Mouse (Mus musculus): ENCODE results near the gene Tfrc. TPM values are rescaled to one million over a fixed set of nuclear protein-coding genes. Genes with fewer than 3 reads are reported as not detected.
A peak's percentile ranks its signal among the peaks of the same experiment; 100 is the strongest.
"Not testable (repeated sequence)": the region's sequence is repeated elsewhere in the genome, so short reads cannot be mapped to it uniquely, and the experiment has no call there.

Gene Tfrc
- polyA plus RNA-seq, 1 experiment, result 27.0 TPM

DNA sequence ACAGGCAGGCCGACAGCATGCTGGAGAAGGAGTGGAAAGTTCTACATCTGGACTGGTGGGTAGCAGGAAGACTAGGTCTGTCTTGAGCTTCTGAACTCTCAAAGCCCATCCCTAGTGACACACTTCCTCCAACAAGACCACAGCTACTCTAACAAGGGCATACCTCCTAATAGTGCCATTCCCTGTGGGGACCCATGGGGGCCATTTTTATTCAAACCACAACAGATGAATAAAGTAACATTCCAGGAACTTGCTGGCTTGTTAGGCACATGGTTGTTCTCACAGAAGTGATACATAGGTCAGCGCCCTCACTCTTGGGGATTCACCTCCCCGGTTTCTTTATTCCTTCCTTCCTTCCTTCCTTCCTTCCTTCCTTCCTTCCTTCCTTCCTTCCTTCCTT lies 27.6 kb downstream of the Tfrc start:
- no peak overlapping the region for H3K4me3 ChIP-seq (ENCODE audit: insufficient read depth, low read depth, low read length)
- no peak overlapping the region for H3K27ac ChIP-seq (replicated peaks; ENCODE audit: low read depth, low read length)
- no peaks in the 10 kb centered on the region for H3K4me1 ChIP-seq (ENCODE audit: control insufficient read depth, insufficient read depth, insufficient read length, low read length)

DNA sequence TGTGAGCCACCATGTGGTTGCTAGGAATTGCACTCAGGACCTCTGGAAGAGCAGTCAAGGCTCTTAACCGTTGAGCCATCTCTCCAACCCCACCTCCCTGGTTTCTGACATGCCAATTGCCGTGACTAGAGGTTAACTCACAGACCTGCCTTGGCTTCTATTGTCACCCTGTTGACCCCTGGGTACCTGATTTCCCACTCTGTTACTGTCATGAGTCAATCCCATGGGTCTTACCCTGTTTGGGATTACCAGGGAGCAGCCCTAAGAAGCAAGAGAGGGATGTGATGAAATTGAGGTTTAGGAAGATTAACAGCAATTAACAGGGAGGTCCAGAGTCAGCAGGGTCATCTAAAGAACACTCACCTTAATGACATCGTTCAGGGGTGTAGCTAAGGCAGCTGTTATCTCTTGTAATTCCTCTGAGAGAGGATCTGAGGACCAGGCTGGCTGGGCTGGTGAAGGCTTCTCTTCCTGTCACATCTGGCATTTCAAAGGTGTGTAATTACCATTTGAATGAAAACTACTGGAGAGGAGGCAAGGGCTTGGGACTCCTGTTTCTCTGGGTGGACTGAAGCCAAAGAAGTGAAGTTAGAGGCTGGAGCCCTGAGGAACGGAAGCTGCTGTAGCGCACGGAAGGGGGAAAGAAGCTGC lies 28.3 kb downstream of the Tfrc start:
- H3K4me1 ChIP-seq (ENCODE audit: control insufficient read depth, insufficient read depth, insufficient read length, low read length), result no peaks in the 10 kb centered on the region
- H3K4me3 ChIP-seq (ENCODE audit: insufficient read depth, low read depth, low read length), result no peak overlapping the region
- no peak overlapping the region for H3K27ac ChIP-seq (replicated peaks; ENCODE audit: low read depth, low read length)

DNA sequence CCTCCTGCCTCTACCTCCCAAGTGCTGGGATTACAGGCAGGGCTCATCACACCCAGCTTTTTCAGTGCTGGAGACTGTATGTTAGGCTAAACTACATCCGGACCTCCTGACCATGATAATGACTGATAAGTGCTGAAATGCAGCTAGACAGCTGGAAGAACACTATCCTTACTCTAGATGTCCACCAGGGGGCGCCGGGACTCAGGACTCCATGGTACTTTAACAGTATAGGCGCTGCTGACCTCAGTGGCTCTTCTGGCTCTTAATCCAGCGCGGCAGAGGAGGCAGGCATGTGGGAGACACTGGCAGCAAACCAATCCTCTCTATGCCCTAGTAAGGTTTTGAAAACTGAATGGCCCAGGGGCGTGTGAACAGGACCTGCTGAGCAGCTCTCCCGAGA lies 29.8 kb downstream of the Tfrc start:
- H3K27ac ChIP-seq (replicated peaks; ENCODE audit: low read depth, low read length), result no peak overlapping the region

DNA sequence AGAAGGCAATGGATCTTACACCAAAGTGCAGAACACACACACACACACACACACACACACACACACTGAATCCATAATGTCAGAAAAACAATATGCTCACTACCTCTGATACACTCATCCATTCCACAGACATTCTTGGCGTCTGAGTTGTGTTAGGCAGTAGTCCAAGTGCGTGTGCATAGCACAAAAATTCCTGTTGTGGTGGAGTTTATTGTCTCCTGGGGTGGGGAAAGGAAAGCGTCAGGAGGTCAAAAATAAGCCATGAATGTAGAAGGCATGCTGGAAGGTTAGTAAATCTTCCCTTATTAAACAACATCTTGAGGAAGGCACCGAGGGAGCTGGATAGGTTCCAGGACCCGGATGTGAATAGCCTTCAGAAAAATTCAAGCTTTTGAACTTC lies 31.4 kb downstream of the Tfrc start:
- Histone ChIP-seq H3K27ac (replicated peaks; ENCODE audit: low read depth, low read length) (no peak overlapping the region), H3K4me1 (ENCODE audit: control insufficient read depth, insufficient read depth, insufficient read length, low read length) (peaks cover 4% of the 10 kb centered on the region), H3K4me3 (ENCODE audit: insufficient read depth, low read depth, low read length) (no peak overlapping the region)

More for the DNA sequence above, 29.8 kb downstream of the Tfrc start:
- Histone ChIP-seq H3K4me3 (ENCODE audit: insufficient read depth, low read depth, low read length) (no peak overlapping the region), H3K4me1 (ENCODE audit: control insufficient read depth, insufficient read depth, insufficient read length, low read length) (no peaks in the 10 kb centered on the region)

DNA sequence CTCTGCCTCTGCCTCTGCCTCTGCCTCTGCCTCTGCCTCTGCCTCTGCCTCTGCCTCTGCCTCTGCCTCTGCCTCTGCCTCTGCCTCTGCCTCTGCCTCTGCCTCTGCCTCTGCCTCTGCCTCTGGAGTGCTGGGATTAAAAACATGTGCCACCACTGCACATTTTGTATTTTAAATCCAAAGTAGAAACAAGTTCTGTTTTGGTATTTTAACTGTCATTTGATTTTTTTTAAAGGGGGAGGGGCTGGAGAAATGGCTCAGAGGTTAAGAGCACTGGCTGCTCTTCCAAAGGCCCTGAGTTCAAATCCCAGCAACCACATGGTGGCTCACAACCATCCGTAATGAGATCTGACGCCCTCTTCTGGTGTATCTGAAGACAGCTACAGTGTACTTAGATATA lies 32.0 kb downstream of the Tfrc start:
- H3K27ac ChIP-seq (replicated peaks; ENCODE audit: low read depth, low read length); H3K4me3 ChIP-seq (ENCODE audit: insufficient read depth, low read depth, low read length); H3K4me1 ChIP-seq (ENCODE audit: control insufficient read depth, insufficient read depth, insufficient read length, low read length): not testable (repeated sequence)

DNA sequence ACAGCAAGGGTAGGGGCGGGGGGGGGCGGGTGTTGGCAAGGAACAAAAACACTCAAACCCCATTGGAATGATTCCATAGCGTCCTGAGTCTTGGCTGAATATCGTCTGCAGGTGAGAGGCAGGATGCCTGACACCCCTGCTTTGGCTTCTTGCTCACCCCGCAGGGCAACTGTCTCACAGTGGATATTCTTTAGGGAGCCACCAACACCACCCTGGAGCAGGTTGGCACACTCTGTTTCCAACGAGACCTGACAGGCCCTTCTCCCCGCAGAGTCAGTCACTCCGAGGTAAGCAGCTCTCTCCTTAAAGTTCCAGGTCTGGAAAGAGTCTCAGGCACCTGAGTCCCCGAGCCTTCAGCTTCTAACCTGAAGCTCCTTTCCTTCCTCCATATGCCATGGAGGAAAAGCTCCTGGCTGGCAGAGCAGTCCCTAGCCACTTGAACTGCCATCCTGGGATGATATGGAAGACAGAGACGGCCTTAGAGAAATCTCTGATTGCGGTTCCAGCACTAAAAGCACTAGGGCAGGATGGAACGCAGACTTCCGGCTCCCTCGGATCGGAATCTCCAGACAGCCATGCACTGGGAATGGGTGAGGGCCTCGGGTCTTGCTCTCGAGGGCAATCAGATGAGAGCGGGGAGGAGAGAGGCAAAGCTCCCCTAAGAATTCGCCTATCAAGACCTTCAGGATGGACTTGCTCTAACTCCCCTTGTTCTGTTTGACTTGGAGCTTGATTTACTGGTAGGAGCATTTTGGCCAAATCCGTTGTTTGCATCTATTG lies 32.9 kb downstream of the Tfrc start:
- no peak overlapping the region for H3K27ac ChIP-seq (replicated peaks; ENCODE audit: low read depth, low read length)

DNA sequence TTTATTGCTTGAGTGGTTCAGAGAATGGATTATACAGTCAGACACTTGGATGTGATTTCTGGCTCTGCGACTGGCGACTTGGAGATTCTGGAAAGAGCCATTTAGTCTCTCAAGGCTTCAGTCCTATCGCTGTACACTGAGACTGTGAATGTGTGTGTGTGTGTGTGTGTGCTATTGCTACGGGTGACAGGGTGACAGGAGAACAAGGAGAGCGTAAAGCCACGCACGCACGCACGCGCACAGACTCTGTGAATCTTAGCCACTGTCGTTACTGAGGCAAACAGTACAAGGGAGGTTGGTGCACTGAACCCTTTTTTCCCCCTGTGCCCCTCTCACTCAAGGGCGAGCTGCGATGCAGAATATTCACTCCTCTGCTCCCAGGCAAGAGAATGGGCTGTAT lies 33.6 kb downstream of the Tfrc start:
- H3K4me3 ChIP-seq (ENCODE audit: insufficient read depth, low read depth, low read length), result no peak overlapping the region
- peaks cover 9% of the 10 kb centered on the region for H3K4me1 ChIP-seq (ENCODE audit: control insufficient read depth, insufficient read depth, insufficient read length, low read length)
- no peak overlapping the region for H3K27ac ChIP-seq (replicated peaks; ENCODE audit: low read depth, low read length)

More for the DNA sequence above, 32.9 kb downstream of the Tfrc start:
- H3K4me3 ChIP-seq (ENCODE audit: insufficient read depth, low read depth, low read length), result no peak overlapping the region
- H3K4me1 ChIP-seq (ENCODE audit: control insufficient read depth, insufficient read depth, insufficient read length, low read length), result peaks cover 9% of the 10 kb centered on the region

DNA sequence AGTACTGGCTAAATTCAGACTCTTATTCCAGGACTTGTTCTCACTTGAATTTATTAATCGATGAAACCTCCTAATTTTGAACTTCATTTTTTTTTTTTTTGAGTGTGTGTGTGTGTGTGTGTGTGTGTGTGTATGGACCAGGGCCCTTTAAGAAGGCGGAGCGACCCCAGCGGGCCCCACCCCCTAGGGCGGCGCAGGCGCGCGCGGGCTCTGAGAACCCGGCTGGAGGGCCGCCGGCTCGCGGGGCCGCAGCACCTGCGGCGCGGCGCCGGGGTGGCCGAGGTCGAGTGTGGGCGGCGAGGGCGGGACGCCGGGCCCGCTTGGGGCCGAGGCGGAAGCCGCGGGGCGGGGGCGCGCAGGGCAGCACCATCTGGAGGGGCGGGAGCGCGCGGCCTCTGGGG lies 34.9 kb downstream of the Tfrc start, which contains the start of gene Tnk2:
Gene Tnk2, plus strand, starts transcription at position 214 of the 401 bp plus-strand sequence.
- no peak within 1 kb of the TSS for H3K27ac ChIP-seq (replicated peaks; ENCODE audit: low read depth, low read length)
- peak within 1 kb of the TSS; percentile 70 for H3K4me3 ChIP-seq (ENCODE audit: insufficient read depth, low read depth, low read length)
- peaks cover 9% of the 10 kb centered on the region for H3K4me1 ChIP-seq (ENCODE audit: control insufficient read depth, insufficient read depth, insufficient read length, low read length)

DNA sequence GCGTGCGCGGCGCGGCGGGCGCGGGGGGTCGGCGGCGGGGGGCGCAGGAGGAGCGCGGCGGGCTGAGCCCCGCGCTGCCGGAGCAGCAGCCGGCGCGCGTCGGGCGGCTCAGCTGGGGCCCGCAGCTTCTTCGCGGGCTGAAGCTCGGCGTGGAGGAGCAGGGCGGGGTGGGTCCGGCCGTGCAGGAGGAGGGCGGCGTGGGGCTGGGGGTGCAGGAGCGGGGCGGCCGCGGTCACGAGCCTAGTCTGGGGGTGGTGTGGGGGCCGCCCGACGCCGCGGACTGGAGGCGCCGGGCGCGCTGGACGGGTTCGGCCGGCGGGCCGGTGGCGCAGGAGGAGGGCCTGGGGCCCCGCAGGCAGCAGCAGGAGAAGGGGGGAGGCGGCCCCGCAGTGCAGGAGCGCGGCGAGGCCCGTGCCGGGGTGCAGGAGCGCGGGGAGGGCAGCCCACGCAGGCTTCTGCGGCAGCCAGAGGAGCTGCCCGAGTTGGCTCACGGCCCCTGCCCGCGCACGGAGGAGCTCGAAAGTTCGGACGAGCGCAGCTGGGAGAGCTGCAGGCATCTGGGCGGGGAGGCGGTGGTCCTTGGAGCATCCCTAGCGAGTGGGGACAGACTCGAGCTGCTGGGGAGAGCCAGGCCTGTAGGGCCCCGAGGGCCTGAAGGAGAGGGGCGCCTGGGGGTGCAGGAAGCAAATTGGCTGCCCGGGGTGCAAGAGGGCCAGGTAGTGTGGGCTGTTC lies 35.5 kb downstream of the Tfrc start:
- no peak overlapping the region for H3K27ac ChIP-seq (replicated peaks; ENCODE audit: low read depth, low read length)
- peaks cover 9% of the 10 kb centered on the region for H3K4me1 ChIP-seq (ENCODE audit: control insufficient read depth, insufficient read depth, insufficient read length, low read length)
- peak overlapping the region; percentile 70 for H3K4me3 ChIP-seq (ENCODE audit: insufficient read depth, low read depth, low read length)

DNA sequence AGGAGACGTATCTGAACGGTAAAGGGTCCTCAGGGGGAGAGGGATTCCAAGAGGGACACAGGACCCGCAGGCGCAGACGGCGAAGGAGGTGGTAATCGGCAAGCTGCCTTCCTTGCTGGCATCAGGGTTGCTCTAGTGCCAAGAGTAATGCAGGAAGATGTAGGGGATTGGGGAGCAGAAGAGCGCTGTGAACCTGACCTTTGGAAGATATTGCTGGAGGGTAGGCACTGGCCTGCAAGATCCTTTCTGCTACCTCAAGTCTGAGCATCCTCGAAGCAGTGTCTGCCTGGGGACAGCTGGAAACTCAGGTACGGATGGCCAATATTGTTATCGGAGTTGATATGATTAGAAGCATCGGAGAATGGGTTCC lies 36.1 kb downstream of the Tfrc start:
- Histone ChIP-seq H3K4me3 (ENCODE audit: insufficient read depth, low read depth, low read length) (peak overlapping the region; percentile 70), H3K27ac (replicated peaks; ENCODE audit: low read depth, low read length) (no peak overlapping the region), H3K4me1 (ENCODE audit: control insufficient read depth, insufficient read depth, insufficient read length, low read length) (peaks cover 9% of the 10 kb centered on the region)

DNA sequence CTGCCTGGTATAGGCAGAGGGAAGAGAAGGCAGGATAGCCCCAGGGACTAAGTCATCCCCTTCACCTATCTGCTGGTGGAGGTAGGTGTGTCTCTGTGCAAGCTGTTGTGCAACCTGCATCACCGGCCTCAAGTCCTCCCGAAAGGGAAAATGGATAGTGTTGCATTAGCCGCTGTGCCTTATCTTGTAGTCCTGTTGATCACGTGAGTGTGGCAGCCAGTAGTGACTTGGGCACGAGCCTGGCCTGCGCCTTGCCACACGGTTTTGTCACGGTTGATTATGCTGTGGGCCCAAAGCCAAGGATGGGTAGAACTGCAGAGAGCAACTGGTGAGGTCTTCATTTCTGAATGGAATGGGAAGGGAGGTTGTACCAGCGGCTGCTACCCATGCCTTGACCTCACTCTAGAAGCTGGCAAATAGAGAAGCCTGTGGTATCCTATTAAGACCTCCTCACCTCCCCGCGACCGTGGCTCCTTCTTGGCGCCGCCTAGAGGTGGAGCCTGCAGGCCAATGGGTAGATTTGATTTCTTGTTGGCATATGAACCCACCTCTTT lies 36.7 kb downstream of the Tfrc start:
- peak overlapping the region; percentile 70 for H3K4me3 ChIP-seq (ENCODE audit: insufficient read depth, low read depth, low read length)
- H3K27ac ChIP-seq (replicated peaks; ENCODE audit: low read depth, low read length), result no peak overlapping the region
- H3K4me1 ChIP-seq (ENCODE audit: control insufficient read depth, insufficient read depth, insufficient read length, low read length), result peaks cover 9% of the 10 kb centered on the region

DNA sequence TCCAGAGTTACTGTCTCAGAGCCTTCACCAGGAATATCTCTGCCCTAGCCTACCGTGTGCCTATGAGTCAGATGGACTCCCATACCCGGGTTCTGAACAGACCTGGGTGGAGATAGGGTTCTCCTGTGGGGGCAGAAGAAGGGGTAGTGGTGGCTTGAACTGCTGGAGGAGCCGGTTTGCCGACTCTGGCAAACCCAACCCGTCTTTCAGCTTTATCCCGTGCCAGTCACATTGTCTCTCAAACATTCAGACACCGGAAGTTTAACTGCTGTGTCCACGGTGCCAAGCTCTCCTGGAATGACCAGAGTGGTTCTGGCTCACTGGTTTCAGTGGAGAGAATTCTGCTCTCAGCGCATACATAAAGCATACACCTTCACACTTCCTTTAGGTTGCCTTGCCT lies 37.3 kb downstream of the Tfrc start:
- H3K4me3 ChIP-seq (ENCODE audit: insufficient read depth, low read depth, low read length), result no peak overlapping the region
- H3K4me1 ChIP-seq (ENCODE audit: control insufficient read depth, insufficient read depth, insufficient read length, low read length), result peaks cover 9% of the 10 kb centered on the region
- H3K27ac ChIP-seq (replicated peaks; ENCODE audit: low read depth, low read length), result no peak overlapping the region

DNA sequence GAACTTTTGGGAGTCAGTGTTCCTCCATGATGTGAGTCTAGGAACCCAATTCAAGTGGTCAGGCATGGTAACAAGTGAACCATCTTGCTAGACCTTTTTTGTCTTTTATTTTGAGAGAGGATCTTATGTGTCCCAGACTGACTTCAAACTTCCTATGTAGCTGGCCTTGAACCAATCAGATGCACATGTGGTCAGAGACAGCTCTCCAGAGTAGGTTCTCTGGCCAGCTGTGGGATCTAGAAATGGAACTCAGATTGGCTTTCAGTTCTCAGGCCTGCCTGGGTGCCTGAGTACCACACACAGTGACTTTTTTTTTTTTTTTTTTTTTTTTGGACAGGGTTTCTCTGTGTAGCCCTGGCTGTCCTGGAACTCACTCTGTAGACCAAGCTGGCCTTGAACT lies 39.0 kb downstream of the Tfrc start:
- H3K27ac ChIP-seq (replicated peaks; ENCODE audit: low read depth, low read length), result no peak overlapping the region

DNA sequence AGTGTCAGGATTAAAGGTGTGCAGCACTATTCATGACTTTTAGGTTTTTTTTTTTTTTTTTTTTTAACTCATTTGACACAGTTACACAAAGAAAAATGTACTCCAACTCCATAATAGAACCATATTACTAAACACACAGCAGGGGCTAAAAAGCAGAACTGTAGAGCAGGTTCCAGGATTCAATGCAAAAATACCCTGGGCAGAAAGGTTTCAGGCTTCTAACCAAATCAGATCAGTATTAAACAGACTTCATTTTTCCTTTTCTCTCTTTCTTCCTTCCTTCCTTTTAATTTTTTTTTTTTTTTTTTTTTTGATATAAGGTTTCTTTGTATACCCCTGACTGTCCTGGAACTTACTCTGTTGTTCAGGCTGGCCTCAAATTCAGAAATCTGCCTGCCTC lies 41.7 kb downstream of the Tfrc start:
- H3K4me3 ChIP-seq (ENCODE audit: insufficient read depth, low read depth, low read length), result no peak overlapping the region
- peaks cover 3% of the 10 kb centered on the region for H3K4me1 ChIP-seq (ENCODE audit: control insufficient read depth, insufficient read depth, insufficient read length, low read length)
- no peak overlapping the region for H3K27ac ChIP-seq (replicated peaks; ENCODE audit: low read depth, low read length)

More for the DNA sequence above, 39.0 kb downstream of the Tfrc start:
- H3K4me1 ChIP-seq (ENCODE audit: control insufficient read depth, insufficient read depth, insufficient read length, low read length), result peaks cover 9% of the 10 kb centered on the region
- no peak overlapping the region for H3K4me3 ChIP-seq (ENCODE audit: insufficient read depth, low read depth, low read length)

DNA sequence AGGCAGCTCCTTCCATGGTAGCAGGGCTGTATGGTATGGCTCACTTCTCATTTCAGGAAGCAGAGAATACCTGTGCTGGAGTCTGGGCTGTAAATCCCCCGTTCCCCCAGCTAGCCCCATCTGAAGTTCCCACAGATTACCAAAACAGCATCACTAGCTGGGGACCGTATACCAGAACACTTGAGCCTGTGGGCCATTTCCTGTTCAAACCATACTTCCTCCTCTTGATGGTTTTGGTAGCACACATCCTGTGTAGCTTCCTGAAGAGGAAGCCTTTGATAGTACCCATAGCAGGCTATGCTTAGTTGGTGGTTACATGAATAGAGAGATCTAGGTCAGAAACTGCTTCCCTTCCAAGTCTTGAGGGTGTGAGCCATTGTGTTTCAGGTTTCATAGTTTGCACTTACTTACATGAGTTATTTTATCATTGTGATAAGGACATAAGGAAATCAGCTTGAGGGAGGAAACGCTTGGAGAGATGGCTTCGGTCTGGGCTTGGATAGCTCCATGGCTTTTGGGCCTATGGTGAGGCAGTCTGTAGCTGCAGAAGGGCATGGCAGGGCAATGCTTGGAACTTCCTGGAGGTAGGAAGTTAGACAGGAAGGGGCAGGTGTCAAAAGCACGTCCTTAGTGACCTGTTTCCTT lies 42.4 kb downstream of the Tfrc start:
- Histone ChIP-seq H3K4me1 (ENCODE audit: control insufficient read depth, insufficient read depth, insufficient read length, low read length) (no peaks in the 10 kb centered on the region), H3K27ac (replicated peaks; ENCODE audit: low read depth, low read length) (no peak overlapping the region; the same call in 1 of the 2 replicates), H3K4me3 (ENCODE audit: insufficient read depth, low read depth, low read length) (no peak overlapping the region)

All from brown adipose tissue, adult 24 weeks (tissue).